ENCODE assay signal across 15 mouse cellular contexts in genomic region chr5:16370706-16371105, GRCm38 (mm10).
"Had no signal": no experiment of that assay in that cellular context is flagged by ENCODE, and none has a peak within 500 bp of the region (broad histone marks: within the 10 kb centered on the region; RNA-seq: fewer than 3 reads in every experiment).

No protein-coding gene starts in this region.

- H3K4me3 ChIP-seq: neural tube, embryonic 15.5 days; stomach, embryonic 15.5 days had no signal

- H3K27me3 ChIP-seq: neural tube, embryonic 15.5 days; stomach, embryonic 15.5 days had no signal

- H3K4me2 ChIP-seq: neural tube, embryonic 15.5 days; stomach, embryonic 15.5 days had no signal

- H3K27ac ChIP-seq: neural tube, embryonic 15.5 days; stomach, embryonic 15.5 days; stomach, postnatal 0 days had no signal

- H3K36me3 ChIP-seq: neural tube, embryonic 15.5 days; stomach, embryonic 15.5 days had no signal

- DNase-seq: retina, postnatal 1 day; right cerebral cortex, adult 18-20 months; right cerebral cortex, postnatal 14 days; right cerebral cortex, postnatal 25 days; right cerebral cortex, postnatal 4 days; spleen, adult 18-20 months; thymus, adult 18-20 months; thymus, adult 2 months; thymus, postnatal 14 days; thymus, postnatal 25 days; thymus, postnatal 36 days; thymus, postnatal 4 days had no signal

- H3K9me3 ChIP-seq: neural tube, embryonic 15.5 days; stomach, embryonic 15.5 days had no signal

- H3K4me1 ChIP-seq: neural tube, embryonic 15.5 days; stomach, embryonic 15.5 days had no signal

- H3K9ac ChIP-seq: neural tube, embryonic 15.5 days; stomach, embryonic 15.5 days had no signal
